ENCODE assay signal across 10 mouse cellular contexts in the genomic region with DNA sequence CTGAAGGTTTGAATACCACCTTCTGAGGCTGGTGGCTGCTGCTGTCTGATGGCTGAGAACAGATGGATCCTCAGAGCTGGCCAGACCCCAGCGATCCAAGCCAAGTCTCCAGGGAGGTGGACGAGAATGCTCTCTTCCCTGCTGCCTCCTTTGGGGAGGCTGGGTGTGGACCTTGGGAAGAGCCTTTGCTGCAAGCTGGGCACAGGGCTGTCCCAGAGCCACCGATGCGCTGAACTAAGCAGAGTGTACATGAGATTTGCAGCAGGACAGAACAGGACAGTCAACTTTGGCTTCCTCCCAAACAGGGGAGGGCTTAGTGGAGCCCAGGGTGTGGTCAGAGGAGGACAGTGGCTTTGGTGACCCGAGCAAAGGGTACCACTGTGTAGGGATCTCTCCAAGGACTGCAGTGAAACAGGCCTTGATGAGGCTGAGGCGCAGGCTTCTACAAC. TPM values are rescaled to one million over a fixed set of nuclear protein-coding genes. Genes with fewer than 3 reads are reported as not detected.
DNase-seq lines count a peak whose midpoint lies in the region; ATAC-seq and TF ChIP-seq lines count a peak whose summit lies in the region.
"Had no signal": no experiment of that assay in that cellular context is flagged by ENCODE, and none has a peak within 500 bp of the region (broad histone marks: within the 10 kb centered on the region; RNA-seq: fewer than 3 reads in every experiment).

No protein-coding gene starts in this region.

- no peaks in the 10 kb centered on the region for H3K36me3 ChIP-seq in hindbrain, embryonic 16.5 days (ENCODE audit: control insufficient read depth, insufficient read depth, low read length)
- H3K36me3 ChIP-seq in hindbrain, embryonic 13.5 days: no peaks in the 10 kb centered on the region
- no peaks in the 10 kb centered on the region for H3K36me3 ChIP-seq in E14TG2a.4 (ENCODE audit: insufficient read depth, low read length)
- H3K36me3 ChIP-seq: limb, embryonic 15.5 days had no signal

- DNase-seq in cerebellum, adult 11 months: peak; percentile 55
- DNase-seq in heart, postnatal 14 days: peak; percentile 40 to 59
- DNase-seq in frontal cortex, postnatal 10 days (ENCODE audit: low spot score in 2 of 2): no peak
- no peak for DNase-seq in urinary bladder, postnatal 4 days (ENCODE audit: low spot score in 2 of 2)
- no peak for DNase-seq in left cerebral cortex, adult 8-10 months (ENCODE audit: low spot score in 2 of 2)
- DNase-seq: kidney, adult 8-10 months had no signal

- peak; percentile 47 for ATAC-seq in hindbrain, embryonic 16.5 days
- ATAC-seq in hindbrain, embryonic 13.5 days (ENCODE audit: low FRiP score): no peak

- H3K4me2 ChIP-seq in hindbrain, embryonic 16.5 days (ENCODE audit: low read length): no peak overlapping the region
- no peak overlapping the region for H3K4me2 ChIP-seq in hindbrain, embryonic 13.5 days
- H3K4me2 ChIP-seq: limb, embryonic 15.5 days had no signal

- H3K9ac ChIP-seq in hindbrain, embryonic 16.5 days (ENCODE audit: low read depth, low read length): no peak overlapping the region
- H3K9ac ChIP-seq in hindbrain, embryonic 13.5 days: no peak overlapping the region
- H3K9ac ChIP-seq: limb, embryonic 15.5 days had no signal

- peaks cover 3% of the 10 kb centered on the region; the same call in 1 of the 2 replicates for H3K4me1 ChIP-seq in hindbrain, embryonic 16.5 days (ENCODE audit: control insufficient read depth, insufficient read depth, low read depth, low read length)
- peaks cover 40% of the 10 kb centered on the region for H3K4me1 ChIP-seq in hindbrain, embryonic 13.5 days (replicated peaks)
- H3K4me1 ChIP-seq in E14TG2a.4 (replicated peaks; ENCODE audit: low read depth, low read length): peaks cover 39% of the 10 kb centered on the region

- intact Hi-C loops in heart, postnatal 14 days (cut with DNase I): loop anchor here (2.0 kb wide), 1 partner anchor 21 kb away; no protein-coding TSS in a partner anchor

- 53% methylated on average over 6 of the region's 6 CpGs for WGBS in hindbrain, embryonic 16.5 days
- WGBS in hindbrain, embryonic 13.5 days: 56% methylated on average over 6 of the region's 6 CpGs

- H3K9me3 ChIP-seq in hindbrain, embryonic 16.5 days (ENCODE audit: control insufficient read depth, low read length): no peaks in the 10 kb centered on the region
- no peaks in the 10 kb centered on the region for H3K9me3 ChIP-seq in hindbrain, embryonic 13.5 days
- H3K9me3 ChIP-seq in E14TG2a.4 (ENCODE audit: low read length): no peaks in the 10 kb centered on the region
- H3K9me3 ChIP-seq: limb, embryonic 15.5 days had no signal

- TF ChIP-seq CTCF in E14TG2a.4 (conservative IDR thresholded peaks at IDR 0.05; ENCODE audit: low read length): no peak

- no peak overlapping the region for H3K27ac ChIP-seq in hindbrain, embryonic 16.5 days (ENCODE audit: low read depth, low read length)
- no peak overlapping the region for H3K27ac ChIP-seq in hindbrain, embryonic 13.5 days

- no peaks in the 10 kb centered on the region for H3K27me3 ChIP-seq in hindbrain, embryonic 16.5 days (replicated peaks; ENCODE audit: control insufficient read depth, insufficient read depth, low read length)
- no peaks in the 10 kb centered on the region for H3K27me3 ChIP-seq in hindbrain, embryonic 13.5 days
- H3K27me3 ChIP-seq in E14TG2a.4 (ENCODE audit: insufficient read depth, low read length): no peaks in the 10 kb centered on the region
- H3K27me3 ChIP-seq: limb, embryonic 15.5 days had no signal

- H3K4me3 ChIP-seq in hindbrain, embryonic 16.5 days (ENCODE audit: low read length): no peak overlapping the region
- H3K4me3 ChIP-seq in hindbrain, embryonic 13.5 days: no peak overlapping the region
- H3K4me3 ChIP-seq in E14TG2a.4 (replicated peaks; ENCODE audit: low read length): 0 out of 2 replicates have a peak overlapping the region, but pooled peaks have one; percentile 0
- H3K4me3 ChIP-seq: limb, embryonic 15.5 days had no signal

RNA-seq across cellular contexts. Expression of gene Adamtsl4, which starts 12.5 kb away (rescaled TPM):
- polyA plus RNA-seq in hindbrain, embryonic 16.5 days (2015; fragmentation: Nextera tagmentation; extraction: Ambion mirVana): 1.4 and 2.4 TPM in 2 replicates
- 0.98 and 1.0 TPM in 2 replicates for polyA plus RNA-seq in hindbrain, embryonic 13.5 days (2015; fragmentation: Nextera tagmentation; extraction: Ambion mirVana)
- total RNA-seq in heart, postnatal 14 days (2021): 10 to 100 TPM; 48.3 to 57.2 TPM
- 10 to 100 TPM in 3 of 4 experiments, 1 to 10 TPM in 1; 9.4 to 12.9 (median 11.4) TPM for total RNA-seq in left cerebral cortex, adult 8-10 months (2022)

RNA-seq across cellular contexts. Expression of gene Ecm1, which starts 39.1 kb away (rescaled TPM):
- polyA plus RNA-seq in hindbrain, embryonic 16.5 days (2015; fragmentation: Nextera tagmentation; extraction: Ambion mirVana): 10.3 and 12.8 TPM in 2 replicates
- polyA plus RNA-seq in hindbrain, embryonic 13.5 days (2015; fragmentation: Nextera tagmentation; extraction: Ambion mirVana): 12.9 and 13.4 TPM in 2 replicates
- total RNA-seq in heart, postnatal 14 days (2021): 10 to 100 TPM; 46.0 to 59.8 TPM
- total RNA-seq in left cerebral cortex, adult 8-10 months (2022): 10 to 100 TPM; 10.2 to 13.3 (median 11.7) TPM

RNA-seq across cellular contexts. Expression of gene Mcl1, which starts 41.7 kb away (rescaled TPM):
- 20.2 and 39.4 TPM in 2 replicates for polyA plus RNA-seq in hindbrain, embryonic 16.5 days (2015; fragmentation: Nextera tagmentation; extraction: Ambion mirVana)
- 49.3 and 54.2 TPM in 2 replicates for polyA plus RNA-seq in hindbrain, embryonic 13.5 days (2015; fragmentation: Nextera tagmentation; extraction: Ambion mirVana)
- 100 to 1,000 TPM; 161 to 165 TPM for total RNA-seq in heart, postnatal 14 days (2021)
- total RNA-seq in left cerebral cortex, adult 8-10 months (2022): 10 to 100 TPM; 47.2 to 59.6 (median 54.3) TPM

RNA-seq across cellular contexts. Expression of gene Tars2, which starts 59.7 kb away (rescaled TPM):
- 50.1 and 50.8 TPM in 2 replicates for polyA plus RNA-seq in hindbrain, embryonic 16.5 days (2015; fragmentation: Nextera tagmentation; extraction: Ambion mirVana)
- 41.0 and 44.9 TPM in 2 replicates for polyA plus RNA-seq in hindbrain, embryonic 13.5 days (2015; fragmentation: Nextera tagmentation; extraction: Ambion mirVana)
- 10 to 100 TPM; 41.6 to 44.4 TPM for total RNA-seq in heart, postnatal 14 days (2021)
- total RNA-seq in left cerebral cortex, adult 8-10 months (2022): 10 to 100 TPM; 36.2 to 40.6 (median 37.4) TPM

Comparison
In these comparisons a context has a peak if more than half of its experiments do, and no peak if none do; other contexts are left out.
1. DNase-seq: peak in cerebellum, adult 11 months (single experiment) and heart, postnatal 14 days (2 of 2); none in frontal cortex, postnatal 10 days (0 of 2), urinary bladder, postnatal 4 days (0 of 2) and left cerebral cortex, adult 8-10 months (0 of 2).